Mouse (Mus musculus): Measurements from ENCODE around the gene Stx6.
"Not testable (repeated sequence)": the region's sequence is repeated elsewhere in the genome, so short reads cannot be mapped to it uniquely, and the experiment has no call there.

The Stx6 gene

DNA sequence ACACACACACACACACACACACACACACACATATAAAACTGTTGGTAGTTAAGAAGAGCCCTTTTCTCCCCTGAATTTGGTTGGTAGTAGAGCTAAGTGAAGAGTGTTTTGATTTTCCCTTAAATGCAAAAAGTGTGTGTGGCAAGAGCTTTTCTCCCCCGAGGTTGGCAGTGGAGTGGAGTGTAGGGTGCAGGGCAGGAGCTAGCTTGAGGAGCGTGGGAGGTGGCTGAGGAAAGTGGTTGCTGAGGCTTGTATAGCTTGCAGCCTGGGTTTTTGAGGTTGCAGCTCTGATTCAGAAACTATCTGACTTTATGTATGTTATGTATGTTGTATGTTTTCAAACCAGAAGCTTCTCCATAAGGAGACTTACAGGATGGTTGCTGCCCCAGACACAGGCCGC is 8.9 kb downstream of the Stx6 start:
- DNase-seq (ENCODE audit: low read depth, low spot score): no peak

DNA sequence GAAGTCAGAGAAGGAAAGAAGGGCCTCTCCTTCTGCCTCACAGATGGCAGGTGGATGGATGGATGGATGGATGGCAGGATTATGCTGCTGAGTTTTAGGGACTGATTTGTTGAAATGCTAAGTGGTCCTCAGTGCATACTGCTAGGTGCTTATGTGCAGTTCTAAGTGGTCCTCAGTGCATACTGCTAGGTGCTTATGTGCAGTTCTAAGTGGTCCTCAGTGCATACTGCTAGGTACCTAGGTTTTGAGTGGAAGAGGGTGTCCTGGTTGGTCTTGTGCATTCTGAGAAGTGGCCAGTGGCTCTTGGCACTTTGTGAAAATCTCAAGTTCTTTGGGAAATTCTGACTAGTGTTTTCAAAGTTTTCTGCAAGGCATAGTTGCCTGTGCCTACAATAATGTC is 11.4 kb downstream of the Stx6 start:
- DNase-seq (ENCODE audit: low read depth, low spot score): no peak

- DNase-seq (ENCODE audit: low read depth, low spot score): no peak
Measured at GRCm38 (mm10) chr1:155172895-155173643, 14.6 kb downstream of the Stx6 start.

DNA sequence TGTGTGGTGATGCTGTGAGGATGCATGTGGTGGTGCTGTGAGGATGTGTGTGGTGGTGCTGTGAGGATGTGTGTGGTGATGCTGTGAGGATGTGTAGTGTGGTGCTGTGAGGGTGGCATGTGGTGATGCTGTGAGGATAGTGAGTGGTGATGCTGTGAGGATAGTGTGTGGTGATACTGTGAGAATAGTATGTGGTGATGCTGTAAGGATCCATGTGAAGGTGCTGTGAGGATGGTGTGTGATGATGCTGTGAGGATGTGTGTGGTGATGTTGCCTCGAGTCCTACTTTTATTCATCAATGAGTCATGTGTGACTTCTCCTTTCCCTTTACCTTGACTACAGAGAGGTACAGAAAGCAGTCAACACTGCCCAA is 15.1 kb downstream of the Stx6 start:
- not testable (repeated sequence) for DNase-seq (ENCODE audit: low read depth, low spot score)

- no peak for DNase-seq (ENCODE audit: low read depth, low spot score)
Measured at GRCm38 (mm10) chr1:155174424-155174823, 15.9 kb downstream of the Stx6 start.

GRCm38 (mm10) chr1:155178192-155178924 is 19.8 kb downstream of the Stx6 start:
- no peak for DNase-seq (ENCODE audit: low read depth, low spot score)

GRCm38 (mm10) chr1:155184191-155184590 is 25.7 kb downstream of the Stx6 start:
- no peak for DNase-seq (ENCODE audit: low read depth, low spot score)

GRCm38 (mm10) chr1:155188656-155189055 is 30.1 kb downstream of the Stx6 start:
- no peak for DNase-seq (ENCODE audit: low read depth, low spot score)

DNA sequence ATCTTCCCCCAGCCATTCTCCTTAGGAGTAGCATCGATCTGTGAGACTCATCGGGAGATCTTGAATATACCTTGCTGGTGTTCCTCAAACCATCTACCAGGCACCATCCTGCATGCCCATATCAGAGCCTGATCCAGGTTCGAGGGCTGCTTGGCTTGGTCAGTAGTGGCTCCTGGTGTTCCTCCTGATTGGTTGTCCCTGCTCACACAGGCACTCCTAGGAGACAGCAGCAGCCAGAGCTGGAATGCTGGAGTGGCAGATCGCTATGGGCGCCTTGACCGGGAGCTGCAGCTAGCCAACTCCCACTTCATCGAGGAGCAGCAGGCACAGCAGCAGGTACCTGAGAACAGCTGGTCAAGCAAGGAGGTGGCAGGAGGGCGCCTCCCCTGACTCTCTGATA is 32.7 kb downstream of the Stx6 start:
- no peak for DNase-seq (ENCODE audit: low read depth, low spot score)

DNA sequence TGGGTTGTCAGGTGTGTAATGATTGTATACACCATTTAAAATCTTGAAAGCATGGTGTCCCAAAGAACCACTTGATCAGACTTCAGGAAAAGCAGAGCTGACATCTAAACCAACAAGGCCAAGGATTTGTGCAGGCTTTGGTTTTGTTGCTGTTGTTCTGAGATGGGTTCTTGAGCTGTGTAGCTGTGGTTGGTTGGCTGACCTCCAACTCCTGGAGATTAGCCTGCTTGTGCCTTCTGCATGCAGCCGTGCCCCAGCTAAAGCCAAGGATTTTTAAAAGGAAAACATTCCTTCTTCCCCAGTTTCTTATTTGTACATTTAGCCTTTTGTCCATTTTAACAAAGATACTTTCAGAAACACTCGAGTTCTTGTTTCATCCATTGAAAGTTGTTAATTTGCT is 33.2 kb downstream of the Stx6 start:
- no peak for DNase-seq (ENCODE audit: low read depth, low spot score)

GRCm38 (mm10) chr1:155192805-155193368 is 34.4 kb downstream of the Stx6 start:
- DNase-seq (ENCODE audit: low read depth, low spot score): no peak

DNA sequence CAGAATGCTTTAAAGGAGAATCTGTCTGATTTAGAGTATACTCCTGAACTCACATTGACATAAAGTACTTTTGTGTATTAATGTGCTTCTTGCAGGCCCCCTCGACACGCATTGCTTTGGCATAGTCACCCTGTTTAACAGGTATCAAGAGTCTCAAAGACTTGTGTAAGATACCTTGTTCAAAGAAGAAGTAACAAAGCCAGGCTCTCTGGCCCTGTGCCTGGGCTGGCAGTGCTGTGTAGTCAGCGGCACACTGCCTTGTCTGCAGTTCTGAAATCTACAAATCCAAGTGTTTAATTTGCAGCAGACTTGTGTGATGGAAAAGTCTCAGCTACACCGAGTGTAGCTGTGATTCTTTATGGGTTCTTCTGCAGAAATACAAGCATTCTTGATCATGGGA is 38.2 kb downstream of the Stx6 start:
- no peak for DNase-seq (ENCODE audit: low read depth, low spot score)

GRCm38 (mm10) chr1:155199522-155199921 is 41.0 kb downstream of the Stx6 start:
- no peak for DNase-seq (ENCODE audit: low read depth, low spot score)

DNA sequence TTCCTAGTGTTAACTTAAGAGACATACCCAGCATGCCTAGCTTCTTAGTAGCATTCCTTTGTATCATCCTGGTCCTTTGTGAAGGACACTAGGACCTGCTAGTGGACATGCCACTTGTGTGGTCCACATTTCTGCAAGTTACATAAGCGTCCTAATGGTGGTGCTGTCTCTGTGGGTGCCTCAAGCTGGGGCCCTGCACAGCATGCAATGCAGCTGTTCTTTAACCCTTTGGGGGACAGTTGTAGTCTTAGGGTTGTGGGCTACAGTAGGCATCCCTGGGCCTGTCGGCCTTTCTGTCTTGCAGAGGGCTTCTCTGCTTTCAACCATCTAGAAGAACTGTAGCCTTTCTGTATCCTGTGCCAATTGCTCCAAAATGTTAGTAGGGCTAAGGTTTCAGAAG is 42.5 kb downstream of the Stx6 start:
- DNase-seq (ENCODE audit: low read depth, low spot score): no peak

DNA sequence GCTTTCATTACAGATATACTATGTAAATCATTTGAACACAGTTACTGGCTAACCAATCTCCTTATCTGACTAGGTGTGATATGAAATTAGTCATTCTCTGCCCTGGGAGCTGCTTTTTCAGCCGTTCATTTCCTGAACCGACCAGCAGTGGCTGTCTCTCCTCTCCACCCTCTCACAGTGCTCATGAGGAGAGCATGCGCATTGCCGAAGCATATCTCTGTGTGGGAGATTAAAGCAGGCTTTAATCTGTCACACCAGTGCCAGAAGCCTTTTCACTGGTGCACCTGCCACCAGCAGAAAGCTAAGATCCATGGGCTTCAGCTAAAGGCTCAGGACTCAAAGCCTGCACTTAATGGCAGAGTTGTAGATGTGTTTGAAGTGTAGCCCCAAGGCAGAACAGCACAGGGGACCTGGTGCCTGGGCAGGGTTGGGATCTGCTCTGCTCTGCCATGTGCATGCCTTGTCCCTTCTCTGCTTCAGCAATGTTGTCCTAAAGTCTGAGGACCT is 42.9 kb downstream of the Stx6 start:
- no peak for DNase-seq (ENCODE audit: low read depth, low spot score)

DNA sequence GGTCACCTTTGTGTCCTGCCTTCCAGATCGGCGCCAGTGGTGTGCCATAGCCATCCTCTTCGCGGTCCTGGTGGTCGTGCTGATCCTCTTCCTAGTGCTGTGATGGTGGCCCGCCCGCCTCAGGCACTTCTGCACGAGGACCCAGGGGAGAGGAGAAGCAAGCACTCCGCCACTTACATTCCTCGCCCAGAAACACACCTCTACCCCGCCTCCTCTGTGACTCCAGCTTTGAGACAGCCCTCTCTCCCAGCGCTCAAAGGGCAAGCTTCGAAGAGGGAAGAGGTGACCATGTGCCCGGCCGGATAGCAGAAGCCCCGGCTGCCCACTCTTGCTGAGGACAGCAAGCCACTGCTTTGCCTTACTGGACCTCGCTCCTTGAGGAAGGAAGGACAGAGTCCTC is 43.4 kb downstream of the Stx6 start:
- DNase-seq (ENCODE audit: low read depth, low spot score): no peak

GRCm38 (mm10) chr1:155202472-155202871 is 44.0 kb downstream of the Stx6 start:
- no peak for DNase-seq (ENCODE audit: low read depth, low spot score)

- no peak for DNase-seq (ENCODE audit: low read depth, low spot score)
Measured at GRCm38 (mm10) chr1:155203101-155203500, 44.6 kb downstream of the Stx6 start.

DNA sequence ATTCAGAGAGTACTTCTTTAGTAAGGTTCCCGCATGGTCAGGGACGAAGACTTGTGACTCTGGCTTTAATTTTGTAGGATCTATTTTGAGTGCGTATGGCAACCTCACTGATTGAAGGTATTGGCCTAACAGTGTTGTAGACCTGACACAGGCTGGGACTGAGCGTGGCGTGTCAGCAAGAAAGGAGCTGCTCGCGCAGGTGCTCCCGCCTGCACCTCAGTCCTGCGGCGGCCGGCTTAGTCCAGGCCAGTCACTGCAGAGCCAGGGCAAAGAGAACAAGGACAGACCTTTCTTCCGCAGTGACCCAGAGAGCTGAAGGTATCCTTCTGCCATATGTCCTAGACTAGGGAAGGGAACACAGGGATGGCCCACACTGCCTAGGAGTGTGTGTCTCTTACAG is 45.4 kb downstream of the Stx6 start:
- no peak for DNase-seq (ENCODE audit: low read depth, low spot score)

DNA sequence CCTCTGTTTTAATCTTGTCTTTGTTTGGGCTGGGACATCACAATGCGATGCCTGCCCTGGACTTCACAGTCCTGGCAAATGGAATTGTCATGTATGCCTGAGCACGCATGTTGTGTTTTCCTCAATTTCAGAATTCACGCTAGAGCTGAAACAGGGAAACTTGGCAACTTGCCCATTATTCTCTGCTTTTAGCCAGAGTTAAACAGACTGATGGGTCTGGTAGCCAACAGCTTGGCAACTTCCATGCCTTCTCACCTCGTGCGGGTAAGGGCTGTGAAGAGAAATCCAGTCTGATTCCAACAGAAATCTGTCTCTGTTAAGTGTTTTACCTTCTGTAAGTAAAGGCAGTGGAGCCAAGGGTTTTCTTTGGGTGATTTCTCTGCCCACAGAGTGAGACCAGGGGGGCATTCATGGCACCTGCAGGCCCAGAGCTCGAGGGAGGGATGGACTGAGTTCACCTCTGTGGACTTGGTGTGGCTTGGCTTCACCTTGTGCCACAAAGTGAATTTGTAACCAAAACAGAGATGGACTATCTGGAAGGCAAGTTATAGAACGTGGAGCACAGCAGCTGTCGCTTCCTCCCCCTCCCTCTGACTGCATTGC is 46.1 kb downstream of the Stx6 start:
- no peak for DNase-seq (ENCODE audit: low read depth, low spot score)

DNA sequence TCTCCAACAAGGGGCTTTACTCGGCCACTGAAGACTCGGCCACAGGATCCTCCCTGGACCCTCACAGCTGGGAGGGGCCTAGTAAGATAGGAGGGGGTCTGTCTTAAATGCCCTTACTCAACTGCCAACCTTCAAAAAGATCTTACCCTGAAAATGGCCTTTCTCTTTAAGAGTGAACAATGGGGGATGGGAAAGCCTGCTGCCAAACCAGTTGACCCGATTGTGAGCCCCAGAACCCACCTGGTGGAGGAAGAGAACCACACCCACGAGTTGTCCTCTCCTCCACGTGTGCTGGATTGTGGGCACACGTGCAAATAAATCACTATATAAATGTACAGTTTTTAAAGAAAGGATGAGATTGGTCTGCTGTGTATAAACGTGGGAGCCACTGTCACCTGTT is 46.8 kb downstream of the Stx6 start:
- no peak for DNase-seq (ENCODE audit: low read depth, low spot score)
